Comparison of ENCODE assay signal across 14 mouse cellular contexts in the genomic region with DNA sequence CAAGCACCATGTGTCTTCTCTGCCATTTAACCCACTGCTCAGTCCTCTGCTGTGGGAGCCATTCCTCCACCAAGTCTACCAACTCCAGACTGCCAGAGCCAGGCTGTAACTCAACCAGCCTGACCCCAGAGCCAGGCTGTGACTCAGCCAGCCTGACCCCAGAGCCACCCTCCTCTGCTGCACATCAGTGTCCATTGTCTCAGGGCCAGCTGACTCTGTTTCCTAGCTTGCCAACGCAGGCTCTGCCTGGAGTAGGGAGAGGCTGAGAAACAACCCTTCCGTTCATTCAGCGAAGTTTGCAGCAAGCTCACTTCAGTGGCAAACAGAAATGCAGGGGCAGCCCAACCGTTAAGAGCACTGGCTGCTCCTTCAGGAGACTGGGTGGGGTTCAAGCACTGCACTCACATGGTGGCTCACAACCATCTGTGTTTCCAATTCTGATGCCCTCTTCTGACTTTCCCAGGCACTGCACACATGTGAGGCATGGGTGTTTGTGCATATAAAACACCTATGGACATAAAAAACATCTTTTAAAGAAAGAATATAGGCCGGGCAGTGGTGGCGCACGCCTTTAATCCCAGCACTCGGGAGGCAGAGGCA. TPM values are rescaled to one million over a fixed set of nuclear protein-coding genes. Genes with fewer than 3 reads are reported as not detected.
A peak's percentile ranks its signal among the peaks of the same experiment; 100 is the strongest.
DNase-seq lines count a peak whose midpoint lies in the region; ATAC-seq and TF ChIP-seq lines count a peak whose summit lies in the region.
"Had no signal": no experiment of that assay in that cellular context is flagged by ENCODE, and none has a peak within 500 bp of the region (broad histone marks: within the 10 kb centered on the region; RNA-seq: fewer than 3 reads in every experiment).

No protein-coding gene starts in this region.

- dilution Hi-C loops in CH12.LX (cut with MboI; ENCODE audit: extremely low pct_ligation_motif_present, extremely low pct_unique_long_range_greater_than_20kb, low sequenced_read_pairs) = no loop called here

- H3K9ac ChIP-seq in intestine, embryonic 16.5 days (ENCODE audit: low read depth, low read length) = no peak overlapping the region
- H3K9ac ChIP-seq in intestine, embryonic 15.5 days = no peak overlapping the region
- H3K9ac ChIP-seq in CH12.LX (ENCODE audit: insufficient read depth, low read depth) = no peak overlapping the region
- no peak overlapping the region for H3K9ac ChIP-seq in kidney, embryonic 15.5 days
- H3K9ac ChIP-seq: forebrain, embryonic 12.5 days; midbrain, embryonic 12.5 days had no signal

- TF ChIP-seq EP300 in CH12.LX (IDR thresholded peaks at IDR 0.05; ENCODE audit: low read length) = no peak

- peak; percentile 29; the same call in 1 of the 2 replicates for ATAC-seq in intestine, embryonic 16.5 days
- no peak for ATAC-seq in intestine, embryonic 15.5 days
- no peak for ATAC-seq in kidney, embryonic 15.5 days (replicated peaks; ENCODE audit: low FRiP score)

- DNase-seq in 3134 (ENCODE audit: extremely low read depth, insufficient read length, low spot score) = peak; percentile 47
- DNase-seq in CH12.LX (ENCODE audit: extremely low read depth) = no peak
- no peak for DNase-seq in embryonic facial prominence, embryonic 10.5 days (ENCODE audit: low spot score)
- DNase-seq: cerebellum, postnatal 36 days; kidney, postnatal 25 days; right cerebral cortex, postnatal 25 days had no signal

- H3K4me3 ChIP-seq in intestine, embryonic 16.5 days (ENCODE audit: low read length) = no peak overlapping the region
- no peak overlapping the region for H3K4me3 ChIP-seq in intestine, embryonic 15.5 days (replicated peaks)
- H3K4me3 ChIP-seq in CH12.LX (replicated peaks in 1 of 3; ENCODE audit: low read depth in 2 of 3, low read length in 2 of 3, poor library complexity in 1 of 3) = no peak overlapping the region
- no peak overlapping the region for H3K4me3 ChIP-seq in cortical plate, adult 2 months (ENCODE audit: insufficient read depth, low read length)
- H3K4me3 ChIP-seq in kidney, embryonic 15.5 days (replicated peaks) = no peak overlapping the region
- no peak overlapping the region for H3K4me3 ChIP-seq in embryonic facial prominence, embryonic 10.5 days
- H3K4me3 ChIP-seq: forebrain, embryonic 12.5 days; midbrain, embryonic 12.5 days; myocyte had no signal

- no peak overlapping the region for H3K4me2 ChIP-seq in intestine, embryonic 16.5 days (ENCODE audit: low read depth, low read length)
- H3K4me2 ChIP-seq in intestine, embryonic 15.5 days (replicated peaks) = no peak overlapping the region
- H3K4me2 ChIP-seq in CH12.LX (ENCODE audit: insufficient read depth, low read depth, poor library complexity, severe bottlenecking) = no peak overlapping the region
- no peak overlapping the region for H3K4me2 ChIP-seq in kidney, embryonic 15.5 days
- H3K4me2 ChIP-seq: forebrain, embryonic 12.5 days; midbrain, embryonic 12.5 days had no signal

- no peaks in the 10 kb centered on the region for H3K79me2 ChIP-seq in CH12.LX (replicated peaks; ENCODE audit: control insufficient read depth, extremely low read depth, insufficient read depth, poor library complexity, severe bottlenecking)

- H3K4me1 ChIP-seq in intestine, embryonic 16.5 days (ENCODE audit: control insufficient read depth, insufficient read depth, low read length) = peaks cover 15% of the 10 kb centered on the region
- peaks cover 13% of the 10 kb centered on the region; the same call in 1 of the 2 replicates for H3K4me1 ChIP-seq in intestine, embryonic 15.5 days (replicated peaks)
- peaks cover 3 to 11% of the 10 kb centered on the region in 2 experiments; a peak in 3 of 4 replicates for H3K4me1 ChIP-seq in CH12.LX (ENCODE audit: control insufficient read depth in 1 of 2, insufficient read depth in 2 of 2)
- no peaks in the 10 kb centered on the region for H3K4me1 ChIP-seq in cortical plate, adult 2 months (ENCODE audit: control insufficient read depth, insufficient read depth, low read length)
- H3K4me1 ChIP-seq in kidney, embryonic 15.5 days = peaks cover 7% of the 10 kb centered on the region
- no peaks in the 10 kb centered on the region for H3K4me1 ChIP-seq in embryonic facial prominence, embryonic 10.5 days

- TF ChIP-seq POLR2A in CH12.LX (IDR thresholded peaks at IDR 0.05; ENCODE audit: low read depth, low read length) = no peak
- TF ChIP-seq POLR2A in cortical plate, adult 2 months (IDR thresholded peaks at IDR 0.05; ENCODE audit: extremely low read depth, insufficient read depth, low read length) = no peak

- in situ Hi-C loops in CH12.LX (cut with MboI; ENCODE audit: low pct_ligation_motif_present, low pct_unique_long_range_greater_than_20kb, low sequenced_read_pairs) = no loop called here

- TF ChIP-seq CTCF in CH12.LX (conservative IDR thresholded peaks at IDR 0.05 in 1 of 2, IDR thresholded peaks at IDR 0.05 in 1 of 2; ENCODE audit: low read depth in 2 of 2, low read length in 2 of 2) = peak in 1 of 2 experiments; percentile 32; a peak in 2 of 4 replicates
- TF ChIP-seq CTCF in cortical plate, adult 2 months (IDR thresholded peaks at IDR 0.05; ENCODE audit: extremely low read depth, insufficient read depth, low read length) = no peak

- no peaks in the 10 kb centered on the region for H3K27me3 ChIP-seq in intestine, embryonic 16.5 days (replicated peaks; ENCODE audit: control insufficient read depth, insufficient read depth, low read length)
- no peaks in the 10 kb centered on the region for H3K27me3 ChIP-seq in intestine, embryonic 15.5 days (replicated peaks)
- H3K27me3 ChIP-seq in CH12.LX (replicated peaks) = no peaks in the 10 kb centered on the region
- H3K27me3 ChIP-seq in kidney, embryonic 15.5 days = no peaks in the 10 kb centered on the region
- H3K27me3 ChIP-seq in embryonic facial prominence, embryonic 10.5 days (replicated peaks; ENCODE audit: low read depth, poor library complexity, severe bottlenecking) = no peaks in the 10 kb centered on the region
- H3K27me3 ChIP-seq: forebrain, embryonic 12.5 days; midbrain, embryonic 12.5 days had no signal

- 76% methylated on average over 8 of the region's 8 CpGs for WGBS in intestine, embryonic 16.5 days
- WGBS in intestine, embryonic 15.5 days = 75% methylated on average over 8 of the region's 8 CpGs
- WGBS in kidney, embryonic 15.5 days = 78% methylated on average over 8 of the region's 8 CpGs
- 82% methylated on average over 8 of the region's 8 CpGs for whole genome bisulfite sequencing in embryonic facial prominence, embryonic 10.5 days

- no peaks in the 10 kb centered on the region for H3K36me3 ChIP-seq in intestine, embryonic 16.5 days (ENCODE audit: control insufficient read depth, insufficient read depth, low read length)
- no peaks in the 10 kb centered on the region for H3K36me3 ChIP-seq in intestine, embryonic 15.5 days
- no peaks in the 10 kb centered on the region for H3K36me3 ChIP-seq in CH12.LX (replicated peaks in 1 of 2; ENCODE audit: control insufficient read depth in 1 of 2, insufficient read depth in 1 of 2, low read length in 1 of 2)
- no peaks in the 10 kb centered on the region for H3K36me3 ChIP-seq in kidney, embryonic 15.5 days
- no peaks in the 10 kb centered on the region for H3K36me3 ChIP-seq in embryonic facial prominence, embryonic 10.5 days (replicated peaks)
- H3K36me3 ChIP-seq: forebrain, embryonic 12.5 days; midbrain, embryonic 12.5 days had no signal

- no peaks in the 10 kb centered on the region for H3K9me3 ChIP-seq in intestine, embryonic 16.5 days (ENCODE audit: control insufficient read depth, low read length)
- no peaks in the 10 kb centered on the region for H3K9me3 ChIP-seq in intestine, embryonic 15.5 days
- H3K9me3 ChIP-seq in CH12.LX (replicated peaks; ENCODE audit: low read length) = no peaks in the 10 kb centered on the region
- no peaks in the 10 kb centered on the region for H3K9me3 ChIP-seq in kidney, embryonic 15.5 days (replicated peaks)
- H3K9me3 ChIP-seq in embryonic facial prominence, embryonic 10.5 days = no peaks in the 10 kb centered on the region
- H3K9me3 ChIP-seq: forebrain, embryonic 12.5 days; midbrain, embryonic 12.5 days had no signal

- peak overlapping the region; percentile 17 for H3K27ac ChIP-seq in intestine, embryonic 16.5 days (ENCODE audit: low read length)
- no peak overlapping the region for H3K27ac ChIP-seq in intestine, embryonic 15.5 days
- no peak overlapping the region for H3K27ac ChIP-seq in CH12.LX (ENCODE audit: insufficient read depth, low read depth)
- peak overlapping the region; percentile 70; the same call in 1 of the 2 replicates for H3K27ac ChIP-seq in cortical plate, adult 2 months (ENCODE audit: insufficient read depth, low read length)
- H3K27ac ChIP-seq in kidney, embryonic 15.5 days = no peak overlapping the region
- H3K27ac ChIP-seq in embryonic facial prominence, embryonic 10.5 days (replicated peaks) = no peak overlapping the region
- H3K27ac ChIP-seq: forebrain, embryonic 12.5 days; midbrain, embryonic 12.5 days had no signal

- no peak for TF ChIP-seq RAD21 in CH12.LX (IDR thresholded peaks at IDR 0.05; ENCODE audit: low read depth, low read length)

RNA-seq across cellular contexts. Expression of a gene that starts 6.7 kb away (rescaled TPM):
- 6.9 and 7.4 TPM in 2 replicates for polyA plus RNA-seq in intestine, embryonic 16.5 days (2015; fragmentation: Nextera tagmentation; extraction: Ambion mirVana)
- 7.2 and 8.0 TPM in 2 replicates for polyA plus RNA-seq in intestine, embryonic 15.5 days (2015; fragmentation: Nextera tagmentation; extraction: Ambion mirVana)
- 2.7 and 2.8 TPM in 2 replicates for total RNA-seq in CH12.LX (2012; rRNA removed)
- 0.75 and 0.96 TPM in 2 replicates for total RNA-seq in CH12.LX (2014; rRNA removed)
- polyA plus RNA-seq in CH12.LX (2012; ENCODE audit: insufficient read length, low read depth) = 1.2 and 2.4 TPM in 2 replicates
- polyA plus RNA-seq in cortical plate, adult 2 months (2012; rRNA removed) = 150 and 162 TPM in 2 replicates
- 7.5 and 9.3 TPM in 2 replicates for polyA plus RNA-seq in kidney, embryonic 15.5 days (2015; fragmentation: Nextera tagmentation; extraction: Ambion mirVana)
- 6.3 and 8.4 TPM in 2 replicates for polyA plus RNA-seq in embryonic facial prominence, embryonic 10.5 days (2016; fragmentation: Nextera tagmentation; extraction: Ambion mirVana)

RNA-seq across cellular contexts. Expression of a gene that starts 13.4 kb away (rescaled TPM):
- polyA plus RNA-seq in intestine, embryonic 16.5 days (2015; fragmentation: Nextera tagmentation; extraction: Ambion mirVana) = not detected in 2 replicates
- not detected in 2 replicates for polyA plus RNA-seq in intestine, embryonic 15.5 days (2015; fragmentation: Nextera tagmentation; extraction: Ambion mirVana)
- total RNA-seq in CH12.LX (2012; rRNA removed) = 0.25 and 0.34 TPM in 2 replicates
- total RNA-seq in CH12.LX (2014; rRNA removed) = 0.23 TPM in 1 of 2 replicates, not detected in the other
- polyA plus RNA-seq in CH12.LX (2012; ENCODE audit: insufficient read length, low read depth) = 0.33 TPM in 1 of 2 replicates, not detected in the other
- 4.7 and 5.7 TPM in 2 replicates for polyA plus RNA-seq in cortical plate, adult 2 months (2012; rRNA removed)
- polyA plus RNA-seq in kidney, embryonic 15.5 days (2015; fragmentation: Nextera tagmentation; extraction: Ambion mirVana) = 0.30 and 0.32 TPM in 2 replicates
- not detected in 2 replicates for polyA plus RNA-seq in embryonic facial prominence, embryonic 10.5 days (2016; fragmentation: Nextera tagmentation; extraction: Ambion mirVana)
- polyA plus RNA-seq: embryonic facial prominence, embryonic 14.5 days; midbrain, embryonic 12.5 days had no signal

RNA-seq across cellular contexts. Expression of a gene that starts 26.8 kb away (rescaled TPM):
- polyA plus RNA-seq in intestine, embryonic 16.5 days (2015; fragmentation: Nextera tagmentation; extraction: Ambion mirVana) = 2,274 and 2,378 TPM in 2 replicates
- polyA plus RNA-seq in intestine, embryonic 15.5 days (2015; fragmentation: Nextera tagmentation; extraction: Ambion mirVana) = 2,332 and 2,514 TPM in 2 replicates
- total RNA-seq in CH12.LX (2012; rRNA removed) (818 and 982 TPM in 2 replicates), CH12.LX (2014; rRNA removed) (932 and 999 TPM in 2 replicates)
- 1,768 and 1,993 TPM in 2 replicates for polyA plus RNA-seq in CH12.LX (2012; ENCODE audit: insufficient read length, low read depth)
- polyA plus RNA-seq in cortical plate, adult 2 months (2012; rRNA removed) = 1,356 and 1,455 TPM in 2 replicates
- 2,798 and 2,930 TPM in 2 replicates for polyA plus RNA-seq in kidney, embryonic 15.5 days (2015; fragmentation: Nextera tagmentation; extraction: Ambion mirVana)
- polyA plus RNA-seq in embryonic facial prominence, embryonic 10.5 days (2016; fragmentation: Nextera tagmentation; extraction: Ambion mirVana) = 3,028 and 3,069 TPM in 2 replicates

RNA-seq across cellular contexts. Expression of a gene that starts 28.8 kb away (rescaled TPM):
- 32.7 and 36.5 TPM in 2 replicates for polyA plus RNA-seq in intestine, embryonic 16.5 days (2015; fragmentation: Nextera tagmentation; extraction: Ambion mirVana)
- 29.5 and 29.8 TPM in 2 replicates for polyA plus RNA-seq in intestine, embryonic 15.5 days (2015; fragmentation: Nextera tagmentation; extraction: Ambion mirVana)
- 28.8 and 31.1 TPM in 2 replicates for total RNA-seq in CH12.LX (2012; rRNA removed)
- total RNA-seq in CH12.LX (2014; rRNA removed) = 18.0 and 20.4 TPM in 2 replicates
- polyA plus RNA-seq in CH12.LX (2012; ENCODE audit: insufficient read length, low read depth) = 29.3 and 30.2 TPM in 2 replicates
- polyA plus RNA-seq in cortical plate, adult 2 months (2012; rRNA removed) = 38.6 and 39.5 TPM in 2 replicates
- polyA plus RNA-seq in kidney, embryonic 15.5 days (2015; fragmentation: Nextera tagmentation; extraction: Ambion mirVana) = 37.0 and 47.4 TPM in 2 replicates
- 41.1 and 45.1 TPM in 2 replicates for polyA plus RNA-seq in embryonic facial prominence, embryonic 10.5 days (2016; fragmentation: Nextera tagmentation; extraction: Ambion mirVana)

RNA-seq across cellular contexts. Expression of a gene that starts 43.3 kb away (rescaled TPM):
- polyA plus RNA-seq in intestine, embryonic 16.5 days (2015; fragmentation: Nextera tagmentation; extraction: Ambion mirVana) = 106 and 112 TPM in 2 replicates
- 118 TPM in 2 replicates for polyA plus RNA-seq in intestine, embryonic 15.5 days (2015; fragmentation: Nextera tagmentation; extraction: Ambion mirVana)
- total RNA-seq in CH12.LX (2012; rRNA removed) (0.51 and 0.59 TPM in 2 replicates), CH12.LX (2014; rRNA removed) (not detected in 2 replicates)
- polyA plus RNA-seq in CH12.LX (2012; ENCODE audit: insufficient read length, low read depth) = 0.50 and 1.5 TPM in 2 replicates
- 24.5 and 27.1 TPM in 2 replicates for polyA plus RNA-seq in cortical plate, adult 2 months (2012; rRNA removed)
- 156 and 179 TPM in 2 replicates for polyA plus RNA-seq in kidney, embryonic 15.5 days (2015; fragmentation: Nextera tagmentation; extraction: Ambion mirVana)
- polyA plus RNA-seq in embryonic facial prominence, embryonic 10.5 days (2016; fragmentation: Nextera tagmentation; extraction: Ambion mirVana) = 75.8 and 80.6 TPM in 2 replicates

Comparison
In these comparisons a context has a peak if more than half of its experiments do, and no peak if none do; other contexts are left out.
1. H3K27ac ChIP-seq: peak in intestine, embryonic 16.5 days (single experiment) and cortical plate, adult 2 months (single experiment); none in intestine, embryonic 15.5 days (single experiment), CH12.LX (single experiment), kidney, embryonic 15.5 days (single experiment) and embryonic facial prominence, embryonic 10.5 days (single experiment).
2. RNA of a gene that starts 6.7 kb away (polyA plus RNA-seq): 150 to 162 TPM in cortical plate, adult 2 months; 7.5 to 9.3 TPM in kidney, embryonic 15.5 days, 6.3 to 8.4 TPM in embryonic facial prominence, embryonic 10.5 days, 7.2 to 8.0 TPM in intestine, embryonic 15.5 days, 6.9 to 7.4 TPM in intestine, embryonic 16.5 days and 1.2 to 2.4 TPM in CH12.LX; every median in the first group is over 10 times any median in the second.